Mouse (Mus musculus): ENCODE results near the gene Bhmt. TPM values are rescaled to one million over a fixed set of nuclear protein-coding genes. Genes with fewer than 3 reads are reported as not detected.
"Not testable (repeated sequence)": the region's sequence is repeated elsewhere in the genome, so short reads cannot be mapped to it uniquely, and the experiment has no call there.

Gene Bhmt
- total RNA-seq, 2 experiments from 2014 or later, result not detected

GRCm38 (mm10) chr13:93593040-93593699, 44.6 kb downstream of the Bhmt start:
- no peak for DNase-seq (ENCODE audit: low spot score in 2 of 2)
- no peak overlapping the region for H3K4me3 ChIP-seq
- TF ChIP-seq CTCF (conservative IDR thresholded peaks at IDR 0.05), result no peak
- no peak overlapping the region for H3K27ac ChIP-seq

GRCm38 (mm10) chr13:93582526-93582925, 55.2 kb downstream of the Bhmt start:
- DNase-seq (ENCODE audit: low spot score in 2 of 2); H3K4me3 ChIP-seq; H3K27ac ChIP-seq: not testable (repeated sequence)

GRCm38 (mm10) chr13:93580431-93580830, 57.3 kb downstream of the Bhmt start:
- DNase-seq (ENCODE audit: low spot score in 2 of 2), result no peak
- no peak for TF ChIP-seq CTCF (conservative IDR thresholded peaks at IDR 0.05)
- Histone ChIP-seq H3K27ac (no peak overlapping the region), H3K4me3 (no peak overlapping the region)

GRCm38 (mm10) chr13:93569676-93570075, 68.1 kb downstream of the Bhmt start:
- no peak overlapping the region for H3K27ac ChIP-seq
- DNase-seq (ENCODE audit: low spot score in 2 of 2), result no peak
- TF ChIP-seq CTCF (conservative IDR thresholded peaks at IDR 0.05), result no peak
- no peak overlapping the region for H3K4me3 ChIP-seq

Other genes starting within 250 kb of the Bhmt start
- gene Jmy, start 138.2 kb downstream of the Bhmt start, total RNA-seq (2021), result 10 to 100 TPM; 38.6 TPM
- under 1 TPM; 0.37 to 0.49 TPM for gene Bhmt2, start 36.3 kb upstream of the Bhmt start, total RNA-seq (2021)
- under 1 TPM; 0.12 to 0.28 TPM for gene Dmgdh, start 36.5 kb upstream of the Bhmt start, total RNA-seq (2021)
- gene Arsb, start 133.7 kb upstream of the Bhmt start, total RNA-seq (2021), result 10 to 100 TPM; 87.0 to 95.3 TPM